Mouse (Mus musculus): ENCODE results near the gene Atxn1l. TPM values are rescaled to one million over a fixed set of nuclear protein-coding genes. Genes with fewer than 3 reads are reported as not detected.

The Atxn1l gene
- total RNA-seq, 2 experiments from 2014 or later: 36.1 to 41.2 TPM

Other genes with a start within 250 kb of the Atxn1l start
- not detected for gene Pmfbp1, start 243.7 kb downstream of the Atxn1l start, total RNA-seq (2021)
- gene Dhx38, start 171.9 kb downstream of the Atxn1l start, total RNA-seq (2021): 10 to 100 TPM; 22.4 to 24.7 TPM
- 1 to 10 TPM; 8.6 to 10.0 TPM for gene Txnl4b, start 171.8 kb downstream of the Atxn1l start, total RNA-seq (2021)
- 100 to 1,000 TPM in 1 of 2 experiments, 10 to 100 TPM in 1; 95.5 to 389 TPM for gene Hp, start 158.6 kb downstream of the Atxn1l start, total RNA-seq (2021)
- 10 to 100 TPM; 17.6 to 17.9 TPM for gene Dhodh, start 129.1 kb downstream of the Atxn1l start, total RNA-seq (2021)
- gene Pkd1l3, start 123.2 kb downstream of the Atxn1l start, total RNA-seq (2021): under 1 TPM in 1 of 2 experiments, not detected in 1; 0.13 TPM
- 10 to 100 TPM; 96.5 to 99.1 TPM for gene Ist1, start 44.5 kb downstream of the Atxn1l start, total RNA-seq (2021)
- 1 to 10 TPM; 7.7 to 8.2 TPM for gene Zfp821, start 32.2 kb downstream of the Atxn1l start, total RNA-seq (2021)
- gene Ap1g1, start 40.8 kb upstream of the Atxn1l start, total RNA-seq (2021): 10 to 100 TPM; 81.8 to 90.5 TPM
- 1 to 10 TPM; 7.1 to 8.0 TPM for gene Phlpp2, start 130.8 kb upstream of the Atxn1l start, total RNA-seq (2021)
- gene Marveld3, start 224.5 kb upstream of the Atxn1l start, total RNA-seq (2021): under 1 TPM; 0.19 to 0.23 TPM

Data from adrenal gland, adult 18-20 months (tissue).